Mouse (Mus musculus) bone marrow, adult 2 months (tissue): ENCODE results near the gene 1110004F10Rik. TPM values are rescaled to one million over a fixed set of nuclear protein-coding genes. Genes with fewer than 3 reads are reported as not detected.

ENCODE experiments used
- H3K27ac ChIP-seq: fragments of 200-500 bp; 2 replicates; pipeline ENCODE4 v1.5.1; 2012; ENCODE audit warnings: low read depth, mild to moderate bottlenecking, control low read depth, inconsistent platforms, low read length; ENCODE audit not compliant: control insufficient read depth, poor library complexity, insufficient read depth
- H3K4me1 ChIP-seq: fragments of 200-500 bp; 2 replicates; pipeline ENCODE4 v1.6.1; 2011; ENCODE audit warnings: low read length; ENCODE audit not compliant: control insufficient read depth, insufficient read depth
- H3K4me3 ChIP-seq: fragments of 200-500 bp; replicated peaks from 2 replicates; pipeline ENCODE3; 2011; ENCODE audit warnings: mild to moderate bottlenecking, low read depth, low read length, control low read depth; ENCODE audit not compliant: control insufficient read depth
- CTCF ChIP-seq: fragments of 200-500 bp; IDR thresholded peaks from 2 replicates; pipeline ENCODE4 v1.5.1; 2011; ENCODE audit warnings: low read length, control low read depth; ENCODE audit not compliant: control insufficient read depth, insufficient read depth
- POLR2A ChIP-seq: fragments of 200-500 bp; IDR thresholded peaks from 2 replicates; pipeline ENCODE4 v1.6.1; 2011; ENCODE audit warnings: low read depth, mild to moderate bottlenecking, control low read depth, low read length, borderline replicate concordance; ENCODE audit not compliant: control insufficient read depth
- WGBS: fragments of 180-500 bp; shearing (Covaris S2); methylation state at CpG from one replicate; pipeline ENCODE4 v1.1.7; 2018; 5-methylcytosine and 5-hydroxymethylcytosine counted together
- polyA plus RNA-seq: library from polyadenylated mRNA; stranded (reverse); fragments of >200 nt; gene quantifications from 2 replicates; pipeline ENCODE4 v1.2.4, GENCODE M21; 2011; ENCODE audit warnings: low replicate concordance; ENCODE audit not compliant: missing spikeins, insufficient read depth, insufficient read length

Gene 1110004F10Rik
- polyA plus RNA-seq, 1 experiment, result 48.4 TPM

DNA sequence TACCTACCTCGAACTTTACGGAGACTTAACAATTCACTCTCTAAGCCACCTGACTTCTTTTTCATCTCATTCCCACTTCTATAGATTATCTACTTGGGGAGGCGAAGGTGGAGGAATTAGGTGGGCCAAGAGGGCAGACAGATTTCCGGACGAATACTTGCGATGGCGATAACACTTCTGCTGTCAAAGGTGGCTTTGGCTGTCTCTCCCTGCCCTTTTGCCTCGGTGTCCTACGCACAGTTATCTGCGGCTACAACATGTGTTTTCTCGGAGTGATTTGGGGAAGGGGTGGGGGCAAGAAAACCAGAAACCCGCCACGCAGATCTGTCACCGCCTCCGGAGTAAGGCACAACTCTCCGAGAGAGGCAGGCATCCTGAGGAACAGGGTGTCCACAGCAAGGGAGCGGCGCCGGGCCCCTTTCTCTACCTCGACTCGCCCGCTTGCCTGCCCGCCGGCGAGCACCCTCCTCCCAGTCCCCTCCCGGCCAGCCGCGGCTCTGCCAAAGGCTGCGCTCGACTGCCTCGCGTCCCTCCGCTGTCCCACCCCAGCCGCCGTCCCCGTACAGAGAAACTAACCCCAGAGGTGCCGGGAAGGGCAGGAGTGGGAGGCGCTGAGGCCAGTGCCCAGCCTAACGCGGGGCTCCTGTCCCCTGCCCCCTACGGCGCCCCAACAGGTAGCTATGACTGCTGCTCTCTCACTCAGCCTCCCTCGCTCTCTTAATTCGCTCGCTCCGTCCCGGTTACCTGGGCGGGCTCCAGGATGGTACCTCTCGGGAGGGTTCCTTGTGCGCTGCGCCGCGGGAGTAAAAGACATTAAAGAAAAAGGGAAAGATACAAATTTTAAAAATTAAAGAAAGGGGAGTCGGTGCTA is 5.6 kb upstream of the 1110004F10Rik start:
- peak overlapping the region; percentile 17; the same call in 1 of the 2 replicates for H3K27ac ChIP-seq
- H3K4me1 ChIP-seq, result no peaks in the 10 kb centered on the region
- WGBS, result under 1% methylated on average over 54 of the region's 54 CpGs
- no peak for TF ChIP-seq POLR2A
- H3K4me3 ChIP-seq, result peak overlapping the region; percentile 16

DNA sequence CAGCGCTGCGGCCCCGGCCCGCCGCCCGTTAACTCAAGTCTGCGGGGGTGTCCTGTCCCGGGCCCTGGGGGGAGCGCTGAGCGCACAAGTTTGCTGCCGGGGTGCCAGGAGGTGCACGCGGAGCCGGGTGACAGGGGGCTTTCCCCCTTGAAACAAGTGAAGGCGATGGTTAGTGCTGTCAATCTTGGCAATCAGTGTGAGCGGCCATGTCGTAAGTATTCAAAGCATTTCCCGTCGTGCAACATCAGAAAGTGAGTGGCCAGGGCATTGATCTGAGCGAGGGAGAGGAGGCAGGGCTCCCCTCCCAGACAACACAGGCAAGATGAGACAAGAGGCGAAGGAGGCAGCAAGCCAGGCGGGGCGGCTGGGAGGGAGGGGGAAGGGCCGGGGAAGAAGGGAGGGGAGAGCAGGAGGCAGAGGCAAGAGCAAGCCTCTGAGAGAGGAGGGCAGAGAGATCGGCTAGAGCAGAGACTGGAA is 4.9 kb upstream of the 1110004F10Rik start:
- no peak overlapping the region for H3K4me3 ChIP-seq
- TF ChIP-seq POLR2A, result no peak
- no peak for TF ChIP-seq CTCF
- WGBS, result 2% methylated on average over 25 of the region's 25 CpGs
- no peaks in the 10 kb centered on the region for H3K4me1 ChIP-seq
- H3K27ac ChIP-seq, result no peak overlapping the region

DNA sequence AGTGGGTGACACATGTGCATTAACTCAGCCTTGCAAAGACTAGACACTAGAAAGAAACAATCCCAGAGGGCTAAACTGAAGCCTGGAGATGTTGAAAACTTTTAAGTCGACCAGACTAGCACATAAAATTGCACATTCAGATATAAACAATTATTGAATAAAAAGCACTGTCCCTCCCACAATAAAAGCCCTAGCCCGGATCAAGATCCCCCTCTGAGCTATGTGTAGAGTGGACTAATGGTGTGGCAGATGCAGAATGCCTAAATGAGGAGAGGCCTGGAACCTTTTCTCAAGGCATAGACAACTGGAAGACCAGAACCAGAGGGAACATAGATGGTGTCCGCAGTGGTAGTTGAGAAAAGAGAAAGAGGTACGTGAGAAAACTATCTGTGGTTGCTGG is 3.7 kb upstream of the 1110004F10Rik start:
- Histone ChIP-seq H3K4me1 (no peaks in the 10 kb centered on the region), H3K4me3 (no peak overlapping the region), H3K27ac (no peak overlapping the region)
- TF ChIP-seq CTCF (no peak), POLR2A (no peak)
- 74% methylated on average over 4 of the region's 4 CpGs for WGBS

DNA sequence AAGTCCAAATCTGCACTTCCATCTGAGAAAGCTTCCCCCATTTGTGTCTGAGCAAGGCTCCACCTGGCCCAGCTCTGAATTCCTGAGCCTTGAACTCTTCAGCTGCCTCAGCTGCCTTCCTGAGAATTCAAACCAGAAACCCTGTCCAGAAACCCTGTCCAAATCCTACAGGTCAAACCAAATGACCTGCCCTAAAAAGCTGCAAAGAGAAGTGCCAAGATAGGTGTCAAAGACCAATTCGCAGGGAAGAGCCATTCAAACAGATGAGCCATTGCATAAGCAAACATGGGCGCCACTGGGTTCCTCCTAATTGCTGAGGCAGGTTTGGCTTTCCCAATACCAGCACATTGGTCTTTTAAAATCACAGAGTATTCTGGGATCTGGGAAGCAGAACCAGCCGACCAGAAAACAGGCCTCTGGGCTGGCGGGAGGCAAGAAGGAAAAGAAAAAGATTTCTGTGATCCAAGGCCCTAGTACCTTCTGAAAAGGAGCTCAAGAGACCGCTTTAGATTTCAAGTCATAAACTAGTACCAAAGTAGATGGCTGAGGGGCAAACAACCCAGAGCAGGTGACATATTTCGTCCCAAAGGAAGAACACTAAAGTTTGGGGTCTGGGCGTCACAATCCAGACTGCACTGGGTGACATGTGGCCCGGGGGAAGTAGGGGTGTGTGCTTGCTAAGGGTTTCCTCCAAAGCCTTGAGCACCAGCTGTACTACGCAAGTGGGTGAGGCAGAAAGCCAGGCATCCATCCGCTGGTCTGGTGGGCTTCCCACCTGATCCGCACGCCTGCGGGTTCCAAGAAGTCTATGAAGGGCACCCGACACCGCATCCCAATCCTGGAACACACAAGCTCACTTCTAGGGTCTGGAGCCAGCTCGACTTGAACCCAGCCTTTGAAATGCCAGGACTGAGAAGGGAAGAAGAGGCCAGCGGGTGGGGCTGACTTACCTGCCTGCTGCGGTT is 2.3 kb upstream of the 1110004F10Rik start:
- H3K4me3 ChIP-seq, result no peak overlapping the region
- H3K27ac ChIP-seq, result no peak overlapping the region
- no peaks in the 10 kb centered on the region for H3K4me1 ChIP-seq
- TF ChIP-seq CTCF, result no peak
- no peak for TF ChIP-seq POLR2A
- 60% methylated on average over 18 of the region's 18 CpGs for WGBS

DNA sequence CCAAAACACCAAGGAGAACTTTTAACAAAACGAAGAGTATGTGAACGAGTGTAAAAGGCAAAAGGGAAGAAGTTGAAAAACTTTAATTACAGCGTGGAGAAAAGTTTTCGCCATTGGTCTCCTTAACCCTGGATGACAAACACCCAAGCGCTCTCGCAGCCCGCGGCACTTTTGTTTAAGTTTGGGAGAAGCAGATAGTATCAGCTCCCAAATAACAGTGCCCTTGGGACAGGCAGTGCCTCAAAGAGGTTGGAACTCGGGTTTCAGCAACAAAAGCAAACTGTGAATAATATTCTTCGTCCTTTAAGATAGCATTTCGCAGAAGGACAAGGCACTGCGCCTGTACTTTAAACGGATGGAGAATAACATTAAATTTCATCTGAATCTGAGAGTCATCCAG is 1.2 kb upstream of the 1110004F10Rik start:
- TF ChIP-seq POLR2A, result no peak
- no peak for TF ChIP-seq CTCF
- WGBS, result 3% methylated on average over 13 of the region's 13 CpGs
- no peaks in the 10 kb centered on the region; the same call in 1 of the 2 replicates for H3K4me1 ChIP-seq
- H3K27ac ChIP-seq, result no peak overlapping the region
- no peak overlapping the region for H3K4me3 ChIP-seq

DNA sequence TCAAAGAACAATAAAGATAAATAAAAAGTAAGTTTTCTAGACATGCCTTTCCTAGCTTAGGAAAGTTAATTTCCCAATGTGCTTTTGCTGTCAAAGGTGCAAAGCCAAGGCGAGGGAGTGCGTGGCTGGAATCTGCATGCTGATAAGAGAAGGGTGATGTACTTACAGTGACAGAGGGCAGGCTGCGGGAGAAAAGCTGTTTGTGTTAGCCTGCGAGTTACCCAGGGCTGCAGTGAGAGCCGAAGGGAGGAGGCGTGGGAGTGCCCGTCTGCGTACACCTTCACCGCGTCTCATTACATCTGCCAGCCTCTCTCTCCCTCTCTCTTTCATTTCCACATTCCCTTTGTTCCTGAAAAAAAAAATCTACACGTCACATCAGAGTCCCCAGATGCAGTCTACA is 686 bp upstream of the 1110004F10Rik start, which contains the start of gene Sox6:
Gene Sox6 (minus strand): TSS at position 286 of the 400 bp plus-strand sequence.
- H3K4me3 ChIP-seq, result no peak within 1 kb of the TSS
- no peaks in the 10 kb centered on the region; the same call in 1 of the 2 replicates for H3K4me1 ChIP-seq
- WGBS, result 1% methylated on average over 11 of the region's 11 CpGs
- TF ChIP-seq POLR2A, result no peak
- no peak for TF ChIP-seq CTCF
- no peak within 1 kb of the TSS for H3K27ac ChIP-seq

DNA sequence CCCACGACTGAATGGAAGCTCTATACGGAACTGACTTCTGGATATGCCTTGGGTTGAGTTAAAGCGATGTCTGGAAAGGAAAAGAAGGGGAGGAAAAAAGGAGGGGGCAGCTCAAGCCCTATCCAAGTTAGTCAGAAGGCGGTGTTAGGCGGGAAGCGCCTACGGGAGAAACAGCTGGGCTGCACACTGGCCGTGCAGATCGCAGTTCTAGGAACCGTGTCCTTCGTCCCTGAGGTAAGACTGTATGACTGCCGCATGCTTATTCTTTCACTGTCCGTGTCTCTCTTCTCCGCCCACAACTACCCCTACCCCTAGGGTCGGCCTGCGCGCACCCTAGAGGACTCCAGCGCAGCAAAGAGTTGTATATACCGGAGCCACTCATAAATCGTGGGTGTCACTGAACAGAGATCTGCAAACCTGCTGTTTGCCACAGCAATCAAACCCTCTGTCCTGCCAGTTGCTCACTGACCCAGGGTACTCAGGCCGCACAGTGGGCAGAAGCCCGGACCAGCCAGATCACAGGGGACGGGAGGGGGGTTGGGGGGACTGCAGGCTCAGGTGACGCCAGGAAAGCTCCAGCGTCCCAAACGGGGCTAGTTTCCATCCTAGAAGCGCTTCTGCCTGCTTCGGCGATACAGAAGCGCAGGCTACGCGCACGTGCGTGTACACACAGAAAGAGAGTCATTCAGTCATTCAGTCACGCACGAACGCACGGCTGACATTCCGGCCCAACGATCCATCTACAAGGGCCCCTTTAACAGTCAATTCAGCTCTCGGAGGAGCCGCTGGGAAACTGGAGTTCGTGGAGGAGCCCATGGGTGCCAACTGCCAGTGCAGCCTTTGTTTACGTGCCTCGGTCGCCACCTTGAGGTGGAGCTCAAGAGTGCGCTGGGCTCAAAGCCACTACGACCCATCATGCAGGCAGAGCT is 605 bp downstream of the 1110004F10Rik start:
- Histone ChIP-seq H3K27ac (no peak overlapping the region), H3K4me1 (no peaks in the 10 kb centered on the region; the same call in 1 of the 2 replicates), H3K4me3 (peak overlapping the region; percentile 42)
- TF ChIP-seq CTCF (peak; percentile 91), POLR2A (no peak)
- under 1% methylated on average over 48 of the region's 48 CpGs for WGBS
